Mouse (Mus musculus): ENCODE data around the gene Elf2. TPM values are rescaled to one million over a fixed set of nuclear protein-coding genes. Genes with fewer than 3 reads are reported as not detected.

The Elf2 gene
- total and polyA plus RNA-seq, 3 experiments = 38.0 to 53.3 (median 46.5) TPM

DNA sequence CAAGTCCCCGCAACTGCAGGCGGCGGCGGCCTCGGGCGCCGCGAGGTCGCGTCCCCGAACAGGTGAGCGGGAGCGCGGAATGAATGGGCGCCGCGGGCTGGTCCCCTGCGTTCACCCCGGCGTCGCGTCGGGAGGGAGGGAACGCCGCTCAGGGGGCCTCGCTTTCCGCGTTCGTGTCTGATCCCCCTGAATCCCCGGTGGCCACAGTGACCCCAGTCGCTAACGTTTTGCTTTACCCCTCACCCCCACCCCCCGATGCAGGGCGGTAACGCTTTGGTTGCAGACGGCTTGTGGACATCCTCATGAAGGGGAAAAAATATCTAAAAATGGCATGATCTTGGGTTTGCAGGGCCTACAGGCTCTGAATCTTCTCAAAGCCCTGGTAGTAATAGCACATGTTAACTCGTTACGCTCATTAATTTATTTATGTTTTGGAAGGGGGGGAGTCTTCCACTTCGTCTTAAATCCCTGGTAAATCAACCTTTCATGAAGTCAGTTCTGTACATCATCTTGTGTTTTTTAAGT lies 115.2 kb downstream of the Elf2 start:
- TF ChIP-seq NELFE (IDR thresholded peaks at IDR 0.05; ENCODE audit: low read depth, low read length) (no peak), SIN3A (IDR thresholded peaks at IDR 0.05; ENCODE audit: low read length) (peak; percentile 35), ZMIZ1 (IDR thresholded peaks at IDR 0.05; ENCODE audit: low read depth, low read length) (no peak), MAX (IDR thresholded peaks at IDR 0.05; ENCODE audit: low read length) (0 out of 2 replicates have a peak, but pooled peaks have one; percentile 18)
- DNase-seq (ENCODE audit: low read depth, low spot score) = peak; percentile 54
- Histone ChIP-seq H3K4me3 (ENCODE audit: control insufficient read depth in 1 of 2, insufficient read depth in 1 of 2, low read depth in 2 of 2, low read length in 2 of 2) (peak overlapping the region; percentile 77 to 85), H3K9ac (ENCODE audit: control insufficient read depth, low read depth, low read length, poor library complexity, severe bottlenecking) (peak overlapping the region; percentile 98), H3K27ac (ENCODE audit: control insufficient read depth, low read depth, low read length) (peak overlapping the region; percentile 51), H3K9me3 (replicated peaks; ENCODE audit: insufficient read depth, low read length) (no peaks in the 10 kb centered on the region), H3K27me3 (ENCODE audit: control insufficient read depth in 1 of 2, insufficient read depth in 2 of 2, low read length in 2 of 2) (no peaks in the 10 kb centered on the region), H3K36me3 (ENCODE audit: control insufficient read depth in 1 of 2, insufficient read depth in 2 of 2, low read length in 2 of 2) (peaks cover 0 to 54% of the 10 kb centered on the region in 2 experiments; a peak in 2 of 4 replicates), H3K79me2 (ENCODE audit: control insufficient read depth, insufficient read depth, low read length, poor library complexity) (peaks cover 35% of the 10 kb centered on the region), H3K4me1 (ENCODE audit: control insufficient read depth in 1 of 2, insufficient read depth in 2 of 2, low read length in 2 of 2) (peaks cover 13 to 42% of the 10 kb centered on the region in 2 experiments)

DNA sequence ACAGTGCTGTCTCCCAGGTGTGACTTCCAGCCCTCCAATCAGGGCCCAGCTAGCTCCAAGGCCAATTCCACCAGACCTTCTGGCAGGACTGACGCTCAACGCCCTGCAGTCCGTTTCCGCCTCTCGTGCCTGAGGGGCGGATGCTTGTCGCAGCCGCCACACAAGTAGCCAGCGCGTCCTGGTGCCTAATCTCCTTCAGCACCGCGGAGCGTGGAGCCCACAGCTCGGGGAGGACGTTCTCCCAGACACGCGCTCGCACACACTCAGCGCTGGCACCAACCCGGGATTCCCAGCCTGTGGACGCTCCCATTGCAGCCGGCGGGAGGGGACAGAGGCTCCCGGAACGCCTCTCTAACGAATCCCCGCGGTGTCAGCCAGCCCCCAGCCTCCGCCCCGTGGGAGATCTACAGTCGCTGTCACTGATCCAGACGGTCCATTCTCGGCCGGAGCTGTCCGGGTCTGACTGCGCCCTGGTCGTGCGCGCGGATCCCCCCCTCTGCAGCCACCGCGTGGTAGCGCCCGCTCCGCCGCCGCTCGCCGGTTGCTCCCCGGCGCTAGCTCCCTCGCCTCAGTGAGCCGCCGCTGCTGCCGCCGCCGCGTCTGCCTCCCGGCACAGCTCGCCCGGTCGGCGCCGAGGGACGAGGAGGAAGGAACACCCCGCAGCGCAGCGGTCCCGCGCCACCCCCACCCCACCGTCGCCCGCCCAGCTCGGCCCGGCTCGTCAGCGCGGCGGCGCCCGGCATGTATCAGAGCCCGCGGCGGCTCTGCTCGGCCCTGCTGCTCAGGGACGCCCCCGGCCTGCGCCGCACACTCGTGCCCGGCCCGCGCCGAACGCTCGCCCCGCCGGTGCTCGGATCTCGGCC lies 115.9 kb downstream of the Elf2 start, which contains the start of gene Noct:
Gene Noct, plus strand, starts transcription at position 85 of the 863 bp plus-strand sequence.
- Histone ChIP-seq H3K36me3 (ENCODE audit: control insufficient read depth in 1 of 2, insufficient read depth in 2 of 2, low read length in 2 of 2) (peaks cover 0 to 47% of the 10 kb centered on the region in 2 experiments; a peak in 2 of 4 replicates), H3K79me2 (ENCODE audit: control insufficient read depth, insufficient read depth, low read length, poor library complexity) (peaks cover 35% of the 10 kb centered on the region), H3K27ac (ENCODE audit: control insufficient read depth, low read depth, low read length) (peak within 1 kb of the TSS; percentile 86), H3K4me1 (ENCODE audit: control insufficient read depth in 1 of 2, insufficient read depth in 2 of 2, low read length in 2 of 2) (peaks cover 13 to 37% of the 10 kb centered on the region in 2 experiments), H3K9ac (ENCODE audit: control insufficient read depth, low read depth, low read length, poor library complexity, severe bottlenecking) (peak within 1 kb of the TSS; percentile 98), H3K4me3 (ENCODE audit: control insufficient read depth in 1 of 2, insufficient read depth in 1 of 2, low read depth in 2 of 2, low read length in 2 of 2) (peak within 1 kb of the TSS; percentile 77 to 85), H3K9me3 (replicated peaks; ENCODE audit: insufficient read depth, low read length) (no peaks in the 10 kb centered on the region), H3K27me3 (ENCODE audit: control insufficient read depth in 1 of 2, insufficient read depth in 2 of 2, low read length in 2 of 2) (no peaks in the 10 kb centered on the region)
- peak; percentile 94 for DNase-seq (ENCODE audit: low read depth, low spot score)
- no peak for TF ChIP-seq RAD21 (IDR thresholded peaks at IDR 0.05; ENCODE audit: low read depth, low read length)
- no peak for TF ChIP-seq CHD2 (IDR thresholded peaks at IDR 0.05; ENCODE audit: low read length)
- TF ChIP-seq RCOR1 (IDR thresholded peaks at IDR 0.05; ENCODE audit: low read depth, low read length) = 0 out of 2 replicates have a peak, but pooled peaks have one; percentile 17
- peak; percentile 74; the same call in 1 of the 2 replicates for TF ChIP-seq UBTF (IDR thresholded peaks at IDR 0.05; ENCODE audit: borderline replicate concordance, insufficient read depth, low read depth, low read length)
- TF ChIP-seq ZC3H11A (IDR thresholded peaks at IDR 0.05; ENCODE audit: low read depth, low read length) = no peak
- no peak for TF ChIP-seq KAT2A (conservative IDR thresholded peaks at IDR 0.05; ENCODE audit: low read depth, low read length)
- no peak for TF ChIP-seq ZNF384 (IDR thresholded peaks at IDR 0.05; ENCODE audit: low read depth, low read length)
- no peak for TF ChIP-seq GABPA (IDR thresholded peaks at IDR 0.05; ENCODE audit: low read depth, low read length)
- no peak for TF ChIP-seq JUND (IDR thresholded peaks at IDR 0.05; ENCODE audit: low read depth, low read length)
- TF ChIP-seq MXI1 (IDR thresholded peaks at IDR 0.05; ENCODE audit: low read depth, low read length) = peak; percentile 91
- no peak for TF ChIP-seq MYB (IDR thresholded peaks at IDR 0.05; ENCODE audit: low read depth, low read length)
- peak; percentile 78; the same call in 1 of the 2 replicates for TF ChIP-seq MYC (IDR thresholded peaks at IDR 0.05; ENCODE audit: low read depth, low read length)
- TF ChIP-seq USF2 (IDR thresholded peaks at IDR 0.05; ENCODE audit: borderline replicate concordance in 1 of 2, insufficient read depth in 1 of 2, low read depth in 1 of 2, low read length in 2 of 2) = no peak
- TF ChIP-seq NRF1 (IDR thresholded peaks at IDR 0.05; ENCODE audit: insufficient read depth, low read depth, low read length, poor library complexity, severe bottlenecking) = no peak
- 0 out of 2 replicates have a peak, but pooled peaks have one; percentile 17 for TF ChIP-seq GATA1 (IDR thresholded peaks at IDR 0.05; ENCODE audit: low read depth, low read length)
- TF ChIP-seq EP300 (IDR thresholded peaks at IDR 0.05; ENCODE audit: low read depth in 1 of 2, low read length in 2 of 2) = no peak
- peak; percentile 99 for TF ChIP-seq CHD1 (IDR thresholded peaks at IDR 0.05; ENCODE audit: low read depth, low read length)
- TF ChIP-seq ZMIZ1 (IDR thresholded peaks at IDR 0.05; ENCODE audit: low read depth, low read length) = peak; percentile 73; the same call in 1 of the 2 replicates
- no peak for TF ChIP-seq POLR2AphosphoS5 (IDR thresholded peaks at IDR 0.05; ENCODE audit: borderline replicate concordance, low read depth, low read length)
- no peak for TF ChIP-seq USF1 (IDR thresholded peaks at IDR 0.05; ENCODE audit: low read depth, low read length)
- TF ChIP-seq MAX (IDR thresholded peaks at IDR 0.05; ENCODE audit: low read length) = peak; percentile 74
- 0 out of 2 replicates have a peak, but pooled peaks have one; percentile 23 for TF ChIP-seq ETS1 (IDR thresholded peaks at IDR 0.05; ENCODE audit: low read depth, low read length)
- TF ChIP-seq SIN3A (IDR thresholded peaks at IDR 0.05; ENCODE audit: low read length) = peak; percentile 77
- no peak for TF ChIP-seq ELF1 (IDR thresholded peaks at IDR 0.05; ENCODE audit: low read depth, low read length)
- TF ChIP-seq SMC3 (IDR thresholded peaks at IDR 0.05; ENCODE audit: low read depth, low read length) = no peak
- TF ChIP-seq MEF2A (IDR thresholded peaks at IDR 0.05; ENCODE audit: extremely low read depth, insufficient replicate concordance, low read depth, low read length, poor library complexity, severe bottlenecking) = no peak
